Mouse (Mus musculus) C2C12 (cell line): Measurements from ENCODE around the gene Tmem107. TPM values are rescaled to one million over a fixed set of nuclear protein-coding genes. Genes with fewer than 3 reads are reported as not detected.

ENCODE experiments used
- H3K27me3 ChIP-seq: one replicate; pipeline ENCODE4 v1.6.1; 2011; ENCODE audit not compliant: control insufficient read depth, insufficient read depth, insufficient read length
- H3K36me3 ChIP-seq: one replicate; pipeline ENCODE4 v1.6.1; 2011; ENCODE audit not compliant: control insufficient read depth, insufficient read depth
- H3K4me3 ChIP-seq: one replicate; pipeline ENCODE4 v1.5.1; 2011; ENCODE audit warnings: mild to moderate bottlenecking, control low read depth; ENCODE audit not compliant: poor library complexity, insufficient read depth, severe bottlenecking
- H3K79me2 ChIP-seq: one replicate; pipeline ENCODE4 v1.6.1; 2011; ENCODE audit not compliant: control insufficient read depth, insufficient read depth
- H3K79me3 ChIP-seq: one replicate; pipeline ENCODE4 v1.6.1; 2011; ENCODE audit warnings: low read depth, control low read depth
- H3ac ChIP-seq: one replicate; pipeline ENCODE3; 2011; ENCODE audit warnings: low read depth; ENCODE audit not compliant: control insufficient read depth, insufficient read length
- CEBPB ChIP-seq: IDR thresholded peaks from one replicate; pipeline ENCODE4 v1.6.1; 2011; ENCODE audit warnings: low read depth, mild to moderate bottlenecking, control low read depth, moderate library complexity
- CTCF ChIP-seq: IDR thresholded peaks from one replicate; pipeline ENCODE4 v1.5.1; 2011; ENCODE audit not compliant: control insufficient read depth, insufficient read depth, insufficient read length
- FOSL1 ChIP-seq: IDR thresholded peaks from one replicate; pipeline ENCODE4 v1.8.0; 2011; ENCODE audit warnings: mild to moderate bottlenecking, low read length; ENCODE audit not compliant: poor library complexity, insufficient read depth, severe bottlenecking
- MAX ChIP-seq: IDR thresholded peaks from one replicate; pipeline ENCODE4 v1.6.1; 2011; ENCODE audit warnings: mild to moderate bottlenecking, control low read depth
- MYOD1 ChIP-seq: IDR thresholded peaks from one replicate; pipeline ENCODE4 v1.6.1; 2011; ENCODE audit warnings: low read depth; ENCODE audit not compliant: control insufficient read depth, insufficient read length
- MYOG ChIP-seq: IDR thresholded peaks from one replicate; pipeline ENCODE4 v1.6.1; 2011; ENCODE audit not compliant: control insufficient read depth, insufficient read length; ENCODE audit errors: extremely low read depth
- USF1 ChIP-seq: IDR thresholded peaks from one replicate; pipeline ENCODE4 v1.6.1; 2011; ENCODE audit warnings: low read depth, mild to moderate bottlenecking, control low read depth, moderate library complexity
- polyA plus RNA-seq: library from polyadenylated mRNA; unstranded; fragments of >200 nt; fragmentation: generic; extraction: Trizol; gene quantifications from one replicate; pipeline ENCODE4 v1.2.1, GENCODE M21; 2012; ENCODE audit warnings: missing spikeins

The Tmem107 gene
- polyA plus RNA-seq, 1 experiment: 41.9 TPM

DNA sequence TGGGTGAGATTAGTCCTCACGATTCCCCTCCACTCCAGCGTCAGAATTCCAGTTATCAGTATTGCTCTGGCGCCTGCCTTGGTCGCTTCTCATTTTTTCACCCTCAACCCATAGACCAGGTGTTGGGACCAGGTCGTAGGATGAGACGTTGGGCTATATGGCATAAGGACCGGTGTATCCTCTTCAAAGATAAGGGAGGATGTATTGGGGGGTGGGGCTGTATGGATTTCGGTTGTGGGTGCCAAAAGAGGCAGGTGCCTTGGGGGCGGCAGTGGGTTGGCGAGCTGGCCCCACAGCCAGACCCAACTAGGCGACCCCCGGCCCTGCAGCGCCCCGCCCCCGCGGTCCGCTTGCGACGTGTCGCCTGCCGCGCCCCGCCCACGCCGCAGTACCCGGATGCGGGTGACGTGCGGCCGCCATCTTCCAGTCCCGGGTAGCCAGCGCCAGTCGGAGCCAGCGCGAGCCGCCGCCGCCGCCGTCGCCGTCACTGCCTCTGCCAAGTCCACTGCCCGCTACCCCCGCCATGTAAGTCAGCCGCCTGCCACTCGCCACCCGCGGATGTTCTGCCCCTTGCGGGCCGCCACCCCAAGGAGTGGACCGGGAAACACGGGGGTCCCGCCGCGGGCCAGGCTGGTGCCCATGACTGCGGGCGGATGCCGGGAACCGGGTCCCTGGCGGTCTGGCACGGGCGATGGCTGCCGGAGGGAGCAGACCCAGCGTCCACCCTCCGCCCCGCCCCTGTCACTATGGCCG is 17.7 kb downstream of the Tmem107 start, which contains the start of gene Vamp2:
Gene Vamp2 (plus strand): TSS at position 388 of the 753 bp plus-strand sequence.
- no peak for TF ChIP-seq MAX
- TF ChIP-seq MYOG: no peak
- no peak for TF ChIP-seq MYOD1
- no peak for TF ChIP-seq USF1
- no peak for TF ChIP-seq FOSL1
- TF ChIP-seq CEBPB: no peak
- no peak for TF ChIP-seq CTCF
- Histone ChIP-seq H3ac (peak within 1 kb of the TSS; percentile 95), H3K27me3 (no peaks in the 10 kb centered on the region), H3K79me3 (peaks cover 18% of the 10 kb centered on the region), H3K4me3 (peak within 1 kb of the TSS; percentile 97), H3K79me2 (peaks cover 36% of the 10 kb centered on the region), H3K36me3 (peaks cover 22% of the 10 kb centered on the region)

- Histone ChIP-seq H3K79me2 (peaks cover 36% of the 10 kb centered on the region), H3ac (peak overlapping the region; percentile 95), H3K27me3 (no peaks in the 10 kb centered on the region), H3K4me3 (peak overlapping the region; percentile 97), H3K36me3 (peaks cover 22% of the 10 kb centered on the region), H3K79me3 (peaks cover 18% of the 10 kb centered on the region)
- no peak for TF ChIP-seq MAX
- TF ChIP-seq MYOD1: no peak
- no peak for TF ChIP-seq CEBPB
- TF ChIP-seq FOSL1: no peak
Measured at GRCm38 (mm10) chr11:69088856-69089615, 18.4 kb downstream of the Tmem107 start.

- H3K36me3 ChIP-seq: peaks cover 22% of the 10 kb centered on the region
- peaks cover 36% of the 10 kb centered on the region for H3K79me2 ChIP-seq
- TF ChIP-seq MYOD1: no peak
- no peak for TF ChIP-seq USF1
- TF ChIP-seq MAX: no peak
- no peak for TF ChIP-seq CTCF
- no peak for TF ChIP-seq MYOG
- no peak for TF ChIP-seq CEBPB
- no peak for TF ChIP-seq FOSL1
- H3K4me3 ChIP-seq: peak overlapping the region; percentile 97
- no peaks in the 10 kb centered on the region for H3K27me3 ChIP-seq
- H3ac ChIP-seq: peak overlapping the region; percentile 95
- peaks cover 18% of the 10 kb centered on the region for H3K79me3 ChIP-seq
Measured at GRCm38 (mm10) chr11:69089616-69090290, 19.1 kb downstream of the Tmem107 start.

- H3K27me3 ChIP-seq: no peaks in the 10 kb centered on the region
- H3ac ChIP-seq: no peak overlapping the region
- H3K36me3 ChIP-seq: peaks cover 22% of the 10 kb centered on the region
- no peak overlapping the region for H3K4me3 ChIP-seq
- H3K79me2 ChIP-seq: peaks cover 36% of the 10 kb centered on the region
- TF ChIP-seq CEBPB (no peak), MYOD1 (no peak), MYOG (no peak), CTCF (no peak), MAX (no peak), USF1 (no peak), FOSL1 (no peak)
- peaks cover 18% of the 10 kb centered on the region for H3K79me3 ChIP-seq
Measured at GRCm38 (mm10) chr11:69090367-69090766, 19.8 kb downstream of the Tmem107 start.

- H3K4me3 ChIP-seq: no peak overlapping the region
- H3K79me3 ChIP-seq: peaks cover 18% of the 10 kb centered on the region
- TF ChIP-seq MYOD1 (no peak), FOSL1 (no peak), CEBPB (no peak), CTCF (no peak), USF1 (no peak), MYOG (no peak), MAX (no peak)
Measured at GRCm38 (mm10) chr11:69091566-69092385, 21.2 kb downstream of the Tmem107 start.

More at GRCm38 (mm10) chr11:69091566-69092385, 21.2 kb downstream of the Tmem107 start:
- H3ac ChIP-seq: no peak overlapping the region
- peaks cover 22% of the 10 kb centered on the region for H3K36me3 ChIP-seq
- H3K27me3 ChIP-seq: no peaks in the 10 kb centered on the region
- peaks cover 36% of the 10 kb centered on the region for H3K79me2 ChIP-seq
